Mouse (Mus musculus) liver, postnatal 0 days (tissue): ENCODE data around the gene Gm19684. TPM values are rescaled to one million over a fixed set of nuclear protein-coding genes. Genes with fewer than 3 reads are reported as not detected.
"Not testable (repeated sequence)": the region's sequence is repeated elsewhere in the genome, so short reads cannot be mapped to it uniquely, and the experiment has no call there.

Experiments
- ATAC-seq: fragments of 200-750 bp; cut with Nextera tagmentation; 2 replicates; pipeline ENCODE4 v1.8.0; 2017; ENCODE audit warnings: mild to moderate bottlenecking, moderate library complexity
- DNase-seq: peaks from one replicate; pipeline ENCODE4 v3.0.0-alpha.2; 2016
- H3K27ac ChIP-seq: fragments of 300-500 bp; sonication (generic); 2 replicates; pipeline ENCODE4 v1.5.1; 2014; ENCODE audit warnings: antibody characterized with exemption, moderate library complexity, mild to moderate bottlenecking, low read depth
- H3K27me3 ChIP-seq: fragments of 300-500 bp; sonication (generic); 2 replicates; pipeline ENCODE4 v1.6.1; 2014; ENCODE audit warnings: low read length, control low read depth, mixed read lengths; ENCODE audit not compliant: insufficient read depth
- H3K36me3 ChIP-seq: fragments of 300-500 bp; sonication (generic); replicated peaks from 2 replicates; pipeline ENCODE4 v1.6.1; 2014; ENCODE audit warnings: mild to moderate bottlenecking, control low read depth, low read length, moderate library complexity, mixed read lengths; ENCODE audit not compliant: insufficient read depth
- H3K4me1 ChIP-seq: fragments of 300-500 bp; sonication (generic); 2 replicates; pipeline ENCODE4 v1.6.1; 2014; ENCODE audit warnings: antibody characterized with exemption, mild to moderate bottlenecking, control low read depth; ENCODE audit not compliant: insufficient read depth
- H3K4me2 ChIP-seq: fragments of 300-500 bp; sonication (generic); 2 replicates; pipeline ENCODE4 v1.6.1; 2014; ENCODE audit warnings: low read depth, mild to moderate bottlenecking, low read length, moderate library complexity, mixed read lengths
- H3K4me3 ChIP-seq: fragments of 300-500 bp; sonication (generic); 2 replicates; pipeline ENCODE4 v1.5.1; 2014; ENCODE audit warnings: low read depth, low read length
- H3K9ac ChIP-seq: fragments of 300-500 bp; sonication (generic); replicated peaks from 2 replicates; pipeline ENCODE4 v1.6.1; 2014; ENCODE audit warnings: mild to moderate bottlenecking, moderate library complexity
- H3K9me3 ChIP-seq: fragments of 300-500 bp; sonication (generic); 2 replicates; pipeline ENCODE4 v1.6.1; 2016; ENCODE audit warnings: mild to moderate bottlenecking, control low read depth, low read length, mixed read lengths
- CTCF ChIP-seq: sonication (generic); IDR thresholded peaks from 2 replicates; pipeline ENCODE4 v1.5.1; 2016; ENCODE audit warnings: antibody characterized with exemption, low read depth
- EP300 ChIP-seq: IDR thresholded peaks from 2 replicates; pipeline ENCODE4 v1.6.1; 2016; ENCODE audit warnings: antibody characterized with exemption, low read depth, mild to moderate bottlenecking
- WGBS: fragments of 180-500 bp; shearing (Covaris S2); extraction: QIAGEN DNeasy Blood & Tissue Kit; methylation state at CpG from one replicate; pipeline ENCODE4 v1.1.7; 2014; ENCODE audit not compliant: insufficient replicate concordance; 5-methylcytosine and 5-hydroxymethylcytosine counted together
- polyA plus RNA-seq: library from polyadenylated mRNA; unstranded; fragments of >200 nt; fragmentation: Nextera tagmentation; extraction: Ambion mirVana; gene quantifications from 2 replicates; pipeline ENCODE4 v1.2.1, GENCODE M21; 2015

Gene Gm19684
- polyA plus RNA-seq, 1 experiment from 2014 or later = not detected

- Histone ChIP-seq H3K9ac (no peak overlapping the region), H3K4me1 (0 out of 2 replicates have a peak, but pooled peaks cover 2% of the 10 kb centered on the region), H3K27ac (no peak overlapping the region), H3K4me2 (no peak overlapping the region), H3K36me3 (no peaks in the 10 kb centered on the region), H3K9me3 (no peaks in the 10 kb centered on the region), H3K4me3 (no peak overlapping the region), H3K27me3 (no peaks in the 10 kb centered on the region)
- no peak for DNase-seq
- TF ChIP-seq CTCF (peak; percentile 20; the same call in 1 of the 2 replicates), EP300 (no peak)
- no peak for ATAC-seq
- WGBS = 70% methylated on average over 5 of the region's 5 CpGs
Measured at GRCm38 (mm10) chr17:36131516-36132265, 10.2 kb downstream of the Gm19684 start.

DNA sequence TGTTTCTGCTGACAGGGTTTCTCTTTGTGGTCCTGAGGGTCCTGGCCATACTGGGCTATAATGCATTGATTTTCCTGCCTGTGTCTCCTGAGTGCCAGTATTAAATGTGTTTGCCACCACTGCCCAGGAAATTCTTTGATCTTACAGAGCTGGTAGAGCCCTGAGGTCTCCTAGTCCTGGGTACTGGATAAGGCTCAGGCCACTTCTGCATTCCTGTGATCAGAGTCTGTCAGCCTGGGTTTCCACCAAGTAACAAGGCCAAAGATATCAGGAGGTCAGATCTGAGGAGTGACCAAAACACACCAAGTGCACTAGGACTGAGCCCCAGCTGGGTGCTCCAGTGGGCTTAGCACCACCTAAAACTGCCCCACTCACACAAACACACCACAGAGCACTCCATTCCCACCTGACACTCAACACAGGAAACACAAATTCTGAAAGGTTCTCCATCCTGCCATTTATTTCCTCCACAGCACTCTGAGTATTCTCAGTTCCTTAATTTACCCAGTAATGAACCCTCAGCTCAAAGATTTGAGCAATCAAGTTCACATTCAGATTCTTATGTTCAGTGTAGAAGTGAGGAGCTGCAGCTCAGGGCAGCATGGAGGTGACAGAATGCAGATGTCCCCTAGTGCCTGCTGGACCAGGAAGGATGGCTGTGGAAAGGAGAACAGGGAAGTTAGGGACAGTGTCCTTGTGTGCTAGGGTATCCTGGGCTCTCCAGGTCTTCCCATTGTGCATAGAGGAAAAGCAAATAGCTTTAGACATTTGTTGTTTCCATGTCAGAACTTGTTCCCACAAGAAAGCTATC is 14.1 kb downstream of the Gm19684 start:
- H3K27me3 ChIP-seq, DNase-seq, H3K9me3 ChIP-seq, H3K9ac ChIP-seq, H3K4me2 ChIP-seq, ATAC-seq, H3K4me3 ChIP-seq, H3K4me1 ChIP-seq, H3K27ac ChIP-seq, H3K36me3 ChIP-seq: not testable (repeated sequence)

DNA sequence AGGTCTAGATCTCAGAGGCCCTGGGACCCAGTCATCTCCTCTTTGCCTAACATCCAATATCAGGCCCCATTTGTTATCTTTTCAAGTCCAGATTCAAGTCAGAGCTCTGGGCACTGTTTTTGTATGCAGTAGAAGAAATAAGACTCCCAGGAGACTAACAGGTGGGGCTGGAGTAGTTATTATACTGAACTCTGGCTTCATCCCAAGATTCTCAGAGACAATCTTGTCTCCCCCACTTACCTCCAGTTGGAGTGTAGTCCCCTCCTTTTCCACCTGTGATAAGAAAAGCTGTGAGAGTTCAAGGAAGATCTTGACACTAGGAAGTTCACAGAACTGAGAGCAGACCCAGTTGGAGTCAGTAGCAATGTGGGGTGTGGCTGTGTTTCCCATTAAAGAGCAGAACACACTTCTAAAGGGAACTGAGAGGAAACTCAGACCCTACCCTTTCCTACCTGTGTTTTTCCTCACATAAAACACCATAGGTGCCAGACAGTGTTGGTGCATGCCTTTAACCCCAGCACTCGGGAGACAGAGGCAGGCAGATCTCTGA is 14.9 kb downstream of the Gm19684 start:
- not testable (repeated sequence) for H3K9ac ChIP-seq, H3K27ac ChIP-seq, H3K27me3 ChIP-seq, H3K4me3 ChIP-seq, H3K4me2 ChIP-seq, H3K36me3 ChIP-seq, ATAC-seq, H3K4me1 ChIP-seq, DNase-seq, H3K9me3 ChIP-seq
- 81% methylated on average over 1 of the region's 1 CpGs for WGBS

GRCm38 (mm10) chr17:36145111-36145860 is 23.8 kb downstream of the Gm19684 start:
- Histone ChIP-seq H3K27me3 (peaks cover 26% of the 10 kb centered on the region), H3K9ac (peak overlapping the region; percentile 16; the same call in 1 of the 2 replicates), H3K4me3 (peak overlapping the region; percentile 57)

GRCm38 (mm10) chr17:36145861-36146156 is 24.3 kb downstream of the Gm19684 start:
- not testable (repeated sequence) for H3K9me3 ChIP-seq, H3K36me3 ChIP-seq, ATAC-seq, DNase-seq, H3K9ac ChIP-seq, H3K27ac ChIP-seq, H3K4me1 ChIP-seq
- H3K4me3 ChIP-seq = peak overlapping the region; percentile 57
- H3K27me3 ChIP-seq = peaks cover 26% of the 10 kb centered on the region
- WGBS = 4% methylated on average over 13 of the region's 13 CpGs
- peak overlapping the region; percentile 75 for H3K4me2 ChIP-seq

More at GRCm38 (mm10) chr17:36145111-36145860, 23.8 kb downstream of the Gm19684 start:
- TF ChIP-seq CTCF (no peak), EP300 (no peak)
- peak overlapping the region; percentile 75 for H3K4me2 ChIP-seq
- H3K36me3 ChIP-seq = no peaks in the 10 kb centered on the region
- no peak overlapping the region for H3K27ac ChIP-seq
- ATAC-seq (peak; percentile 56; the same call in 1 of the 2 replicates), DNase-seq (peak; percentile 25)
- 0 out of 2 replicates have a peak, but pooled peaks cover 5% of the 10 kb centered on the region for H3K4me1 ChIP-seq
- no peaks in the 10 kb centered on the region for H3K9me3 ChIP-seq
- WGBS = 3% methylated on average over 73 of the region's 78 CpGs

- H3K4me3 ChIP-seq, H3K4me2 ChIP-seq, H3K4me1 ChIP-seq, ATAC-seq, H3K9ac ChIP-seq, DNase-seq, H3K27ac ChIP-seq, H3K9me3 ChIP-seq, H3K36me3 ChIP-seq: not testable (repeated sequence)
- WGBS = 67% methylated on average over 1 of the region's 1 CpGs
- H3K27me3 ChIP-seq = peaks cover 26% of the 10 kb centered on the region
Measured at GRCm38 (mm10) chr17:36146937-36147336, 25.5 kb downstream of the Gm19684 start.

GRCm38 (mm10) chr17:36148468-36148867 is 27.0 kb downstream of the Gm19684 start:
- not testable (repeated sequence) for ATAC-seq

GRCm38 (mm10) chr17:36151200-36151599 is 29.7 kb downstream of the Gm19684 start:
- H3K27ac ChIP-seq, ATAC-seq, DNase-seq, H3K9ac ChIP-seq, H3K9me3 ChIP-seq, H3K36me3 ChIP-seq, H3K4me1 ChIP-seq, H3K4me3 ChIP-seq, H3K4me2 ChIP-seq: not testable (repeated sequence)
- WGBS = 42% methylated on average over 4 of the region's 4 CpGs
- H3K27me3 ChIP-seq = peaks cover 21% of the 10 kb centered on the region

More at GRCm38 (mm10) chr17:36148468-36148867, 27.0 kb downstream of the Gm19684 start:
- H3K4me3 ChIP-seq, DNase-seq, H3K36me3 ChIP-seq, H3K9ac ChIP-seq, H3K4me2 ChIP-seq, H3K9me3 ChIP-seq, H3K4me1 ChIP-seq, H3K27ac ChIP-seq: not testable (repeated sequence)
- 84% methylated on average over 5 of the region's 5 CpGs for WGBS
- peaks cover 32% of the 10 kb centered on the region for H3K27me3 ChIP-seq
